Mouse (Mus musculus) stomach, embryonic 14.5 days (tissue): Measurements from ENCODE around the gene Prkag2. TPM values are rescaled to one million over a fixed set of nuclear protein-coding genes. Genes with fewer than 3 reads are reported as not detected.

Experiments
- ATAC-seq: fragments of 200-750 bp; cut with Nextera tagmentation; 2 replicates; pipeline ENCODE4 v1.8.0; 2017; ENCODE audit warnings: low read depth, moderate TSS enrichment; ENCODE audit not compliant: insufficient number of reproducible peaks, insufficient read depth, low FRiP score
- H3K27ac ChIP-seq: fragments of 300-500 bp; sonication (generic); 2 replicates; pipeline ENCODE4 v1.5.1; 2014; ENCODE audit warnings: mild to moderate bottlenecking, low read length, moderate library complexity, mixed read lengths
- H3K27me3 ChIP-seq: fragments of 300-500 bp; sonication (generic); 2 replicates; pipeline ENCODE4 v1.6.1; 2014; ENCODE audit warnings: low read length, control low read depth, mixed read lengths; ENCODE audit not compliant: control insufficient read depth, insufficient read depth
- H3K36me3 ChIP-seq: fragments of 300-500 bp; sonication (generic); 2 replicates; pipeline ENCODE4 v1.6.1; 2014; ENCODE audit warnings: mild to moderate bottlenecking, control low read depth, low read length, moderate library complexity, mixed read lengths; ENCODE audit not compliant: control insufficient read depth, insufficient read depth
- H3K4me1 ChIP-seq: fragments of 300-500 bp; sonication (generic); 2 replicates; pipeline ENCODE4 v1.6.1; 2014; ENCODE audit warnings: low read length, control low read depth, mixed read lengths; ENCODE audit not compliant: control insufficient read depth, insufficient read depth
- H3K4me2 ChIP-seq: fragments of 300-500 bp; sonication (generic); replicated peaks from 2 replicates; pipeline ENCODE4 v1.6.1; 2014; ENCODE audit warnings: low read depth, low read length, control low read depth
- H3K4me3 ChIP-seq: fragments of 300-500 bp; sonication (generic); 2 replicates; pipeline ENCODE4 v1.5.1; 2014; ENCODE audit warnings: low read depth, low read length, control low read depth
- H3K9ac ChIP-seq: fragments of 300-500 bp; sonication (generic); replicated peaks from 2 replicates; pipeline ENCODE4 v1.6.1; 2014; ENCODE audit warnings: low read depth, mild to moderate bottlenecking, control low read depth, low read length, moderate library complexity, mixed read lengths
- H3K9me3 ChIP-seq: fragments of 300-500 bp; sonication (generic); 2 replicates; pipeline ENCODE4 v1.6.1; 2016; ENCODE audit warnings: low read depth, low read length, control low read depth; ENCODE audit not compliant: control insufficient read depth
- WGBS: fragments of 180-500 bp; shearing (Covaris S2); extraction: QIAGEN DNeasy Blood & Tissue Kit; methylation state at CpG from one replicate; pipeline ENCODE4 v1.1.7; 2014; 5-methylcytosine and 5-hydroxymethylcytosine counted together
- polyA plus RNA-seq: library from polyadenylated mRNA; unstranded; fragments of >200 nt; fragmentation: Nextera tagmentation; extraction: Ambion mirVana; gene quantifications from 2 replicates; pipeline ENCODE4 v1.2.1, GENCODE M21; 2014

The Prkag2 gene
- polyA plus RNA-seq, 1 experiment from 2014 or later, result 54.7 TPM

- H3K27ac ChIP-seq, result no peak overlapping the region
- ATAC-seq, result no peak
Observed at GRCm38 (mm10) chr5:25096431-25096830, 4.0 kb downstream of the Prkag2 start.

DNA sequence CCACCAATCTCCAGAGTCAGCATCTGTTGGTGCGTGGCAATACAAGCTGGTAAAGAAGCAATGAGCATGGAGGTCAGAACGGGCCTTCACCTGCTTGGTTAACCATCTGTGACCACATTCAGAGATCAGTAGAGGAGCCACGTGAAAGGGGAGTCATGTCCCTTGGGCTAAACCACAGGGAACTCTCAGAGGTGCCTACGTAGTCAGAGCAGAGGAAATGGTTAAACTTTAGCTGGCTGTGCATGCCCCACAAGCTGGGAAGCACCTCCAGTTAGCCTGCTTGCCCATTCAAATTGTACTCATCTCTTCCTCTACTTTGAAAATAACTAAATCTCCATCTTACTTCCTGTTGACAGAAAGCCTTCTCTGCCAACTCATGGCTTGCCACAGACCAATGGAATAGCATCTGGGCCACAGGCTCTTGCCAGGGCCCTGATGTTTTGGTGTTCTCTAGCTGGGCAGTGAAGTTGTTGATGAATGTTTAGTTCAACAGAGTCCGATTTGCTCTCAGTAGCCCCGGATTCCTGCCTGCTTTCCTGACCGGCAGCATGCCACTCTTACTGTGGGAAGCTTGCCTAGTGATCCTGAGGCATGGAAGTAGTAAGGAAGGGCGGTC lies 7.7 kb downstream of the Prkag2 start:
- Histone ChIP-seq H3K27me3 (no peaks in the 10 kb centered on the region), H3K4me1 (no peaks in the 10 kb centered on the region), H3K36me3 (no peaks in the 10 kb centered on the region), H3K4me2 (no peak overlapping the region), H3K9ac (no peak overlapping the region), H3K27ac (no peak overlapping the region), H3K4me3 (no peak overlapping the region), H3K9me3 (no peaks in the 10 kb centered on the region)
- WGBS, result 82% methylated on average over 8 of the region's 8 CpGs
- no peak for ATAC-seq

More at GRCm38 (mm10) chr5:25096431-25096830, 4.0 kb downstream of the Prkag2 start:
- H3K36me3 ChIP-seq, result no peaks in the 10 kb centered on the region
- no peaks in the 10 kb centered on the region for H3K9me3 ChIP-seq
- 71% methylated on average over 4 of the region's 4 CpGs for WGBS
- H3K4me1 ChIP-seq, result peaks cover 3% of the 10 kb centered on the region; the same call in 1 of the 2 replicates
- 0 out of 2 replicates have a peak, but pooled peaks cover 4% of the 10 kb centered on the region for H3K27me3 ChIP-seq
- no peak overlapping the region for H3K9ac ChIP-seq
- no peak overlapping the region for H3K4me3 ChIP-seq
- H3K4me2 ChIP-seq, result no peak overlapping the region

DNA sequence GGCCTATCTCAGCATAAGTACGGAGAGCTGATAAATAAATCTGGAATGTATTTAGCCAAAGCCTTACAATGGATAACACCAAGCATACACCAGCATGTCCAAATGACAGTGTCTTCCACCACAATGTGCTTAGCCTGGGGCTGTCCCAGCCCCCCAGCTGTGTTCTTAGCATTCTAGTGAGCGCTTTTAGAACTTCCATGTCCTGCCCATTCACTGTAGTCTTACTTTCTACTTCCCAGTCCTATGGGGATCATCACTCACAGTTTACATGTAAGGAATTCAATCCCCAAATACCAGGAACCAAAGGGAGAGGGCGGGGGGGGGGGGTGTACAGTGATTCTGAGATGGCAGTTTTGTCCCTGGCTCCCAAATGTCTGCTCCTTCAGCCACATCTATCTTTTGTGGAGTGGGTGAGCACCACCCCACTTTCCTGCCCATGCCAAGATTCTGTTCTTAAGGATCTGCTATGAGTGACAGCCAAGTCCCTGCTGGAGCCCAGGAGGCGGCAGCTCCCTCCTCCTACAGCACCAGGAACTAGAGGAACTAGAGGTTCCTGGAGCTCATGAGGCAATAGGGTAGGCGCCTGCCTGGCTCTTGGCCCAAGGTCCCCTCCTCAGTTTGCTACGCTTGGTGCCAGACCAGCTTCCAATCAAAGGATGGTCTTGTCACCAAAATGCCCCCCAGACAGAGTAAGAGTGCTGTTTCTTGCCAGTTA lies 11.0 kb downstream of the Prkag2 start:
- WGBS, result 80% methylated on average over 6 of the region's 6 CpGs
- Histone ChIP-seq H3K9ac (no peak overlapping the region), H3K27ac (no peak overlapping the region), H3K4me2 (no peak overlapping the region), H3K27me3 (no peaks in the 10 kb centered on the region), H3K9me3 (no peaks in the 10 kb centered on the region), H3K36me3 (no peaks in the 10 kb centered on the region), H3K4me1 (no peaks in the 10 kb centered on the region), H3K4me3 (no peak overlapping the region)
- no peak for ATAC-seq

DNA sequence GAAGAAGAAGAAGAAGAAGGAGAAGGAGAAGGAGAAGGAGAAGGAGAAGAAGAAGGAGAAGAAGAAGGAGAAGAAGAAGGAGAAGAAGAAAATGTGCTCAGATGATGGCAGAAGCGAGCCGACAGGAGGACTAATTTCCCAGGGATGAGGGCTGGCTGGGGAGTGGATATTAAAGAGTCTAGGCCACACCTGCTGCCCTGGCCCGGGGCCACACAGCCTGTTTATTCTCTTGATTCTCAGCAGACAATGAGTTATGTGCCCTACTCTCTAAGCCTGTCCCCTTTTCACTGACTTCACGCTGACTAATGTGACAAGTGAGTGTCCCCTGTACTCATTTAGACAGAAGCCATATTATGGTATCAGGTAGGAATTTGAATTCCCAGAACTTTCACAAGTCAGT lies 11.8 kb downstream of the Prkag2 start:
- no peak for ATAC-seq
- Histone ChIP-seq H3K27me3 (no peaks in the 10 kb centered on the region), H3K4me1 (no peaks in the 10 kb centered on the region), H3K9ac (no peak overlapping the region), H3K4me2 (no peak overlapping the region), H3K9me3 (no peaks in the 10 kb centered on the region), H3K4me3 (no peak overlapping the region), H3K36me3 (no peaks in the 10 kb centered on the region), H3K27ac (no peak overlapping the region)
- WGBS, result 50% methylated on average over 4 of the region's 4 CpGs

GRCm38 (mm10) chr5:25088111-25088510 lies 12.3 kb downstream of the Prkag2 start:
- no peaks in the 10 kb centered on the region for H3K27me3 ChIP-seq
- H3K4me3 ChIP-seq, result no peak overlapping the region
- H3K27ac ChIP-seq, result no peak overlapping the region
- no peak overlapping the region for H3K4me2 ChIP-seq
- H3K9me3 ChIP-seq, result no peaks in the 10 kb centered on the region
- ATAC-seq, result no peak
- H3K9ac ChIP-seq, result no peak overlapping the region
- 76% methylated on average over 13 of the region's 13 CpGs for WGBS
- no peaks in the 10 kb centered on the region for H3K36me3 ChIP-seq
- H3K4me1 ChIP-seq, result no peaks in the 10 kb centered on the region

DNA sequence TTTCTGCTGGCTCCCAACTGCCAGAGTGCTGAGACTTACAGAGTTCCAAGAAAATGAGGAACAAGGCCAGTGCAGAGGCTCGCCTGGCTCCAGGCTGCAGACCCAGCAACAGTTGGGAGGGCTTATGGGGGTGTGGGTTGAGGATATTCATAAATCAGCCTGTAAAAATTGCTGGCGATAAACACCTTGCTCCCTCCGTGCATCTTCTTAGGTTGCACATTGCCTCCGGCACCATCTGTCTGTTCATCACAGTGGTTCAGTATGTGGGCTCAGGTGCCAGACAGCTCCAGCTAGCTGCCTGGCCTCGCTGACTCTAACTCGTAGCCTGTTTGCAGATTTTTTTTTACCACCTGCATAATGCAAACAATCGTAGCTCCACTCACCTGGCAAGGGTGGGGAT lies 13.4 kb downstream of the Prkag2 start:
- no peaks in the 10 kb centered on the region for H3K27me3 ChIP-seq
- ATAC-seq, result no peak
- WGBS, result 76% methylated on average over 7 of the region's 7 CpGs

GRCm38 (mm10) chr5:25086234-25086633 lies 14.2 kb downstream of the Prkag2 start:
- H3K4me1 ChIP-seq, result no peaks in the 10 kb centered on the region
- no peaks in the 10 kb centered on the region for H3K36me3 ChIP-seq
- no peak overlapping the region for H3K9ac ChIP-seq
- no peak for ATAC-seq
- H3K9me3 ChIP-seq, result no peaks in the 10 kb centered on the region
- 53% methylated on average over 4 of the region's 4 CpGs for WGBS
- H3K27me3 ChIP-seq, result no peaks in the 10 kb centered on the region
- H3K27ac ChIP-seq, result no peak overlapping the region
- H3K4me2 ChIP-seq, result no peak overlapping the region
- H3K4me3 ChIP-seq, result no peak overlapping the region

More for the DNA sequence above, 13.4 kb downstream of the Prkag2 start:
- Histone ChIP-seq H3K36me3 (no peaks in the 10 kb centered on the region), H3K4me2 (no peak overlapping the region), H3K27ac (no peak overlapping the region), H3K9me3 (no peaks in the 10 kb centered on the region), H3K4me3 (no peak overlapping the region), H3K4me1 (no peaks in the 10 kb centered on the region), H3K9ac (no peak overlapping the region)

- no peak for ATAC-seq
- no peak overlapping the region for H3K4me3 ChIP-seq
- WGBS, result 88% methylated on average over 10 of the region's 10 CpGs
- no peak overlapping the region for H3K9ac ChIP-seq
- no peaks in the 10 kb centered on the region for H3K9me3 ChIP-seq
- no peaks in the 10 kb centered on the region for H3K4me1 ChIP-seq
- H3K27ac ChIP-seq, result no peak overlapping the region
- H3K36me3 ChIP-seq, result no peaks in the 10 kb centered on the region
- no peaks in the 10 kb centered on the region for H3K27me3 ChIP-seq
- H3K4me2 ChIP-seq, result no peak overlapping the region
Observed at GRCm38 (mm10) chr5:25085170-25085569, 15.3 kb downstream of the Prkag2 start.
